Mouse (Mus musculus) testis, postnatal 14 days (tissue): ENCODE results near the gene Gm11634.
"Not testable (repeated sequence)": the region's sequence is repeated elsewhere in the genome, so short reads cannot be mapped to it uniquely, and the experiment has no call there.

ENCODE experiments used
- DNase-seq: peaks from one replicate; pipeline ENCODE4 v3.0.0; 2021; ENCODE audit warnings: low spot score

Gene Gm11634

DNA sequence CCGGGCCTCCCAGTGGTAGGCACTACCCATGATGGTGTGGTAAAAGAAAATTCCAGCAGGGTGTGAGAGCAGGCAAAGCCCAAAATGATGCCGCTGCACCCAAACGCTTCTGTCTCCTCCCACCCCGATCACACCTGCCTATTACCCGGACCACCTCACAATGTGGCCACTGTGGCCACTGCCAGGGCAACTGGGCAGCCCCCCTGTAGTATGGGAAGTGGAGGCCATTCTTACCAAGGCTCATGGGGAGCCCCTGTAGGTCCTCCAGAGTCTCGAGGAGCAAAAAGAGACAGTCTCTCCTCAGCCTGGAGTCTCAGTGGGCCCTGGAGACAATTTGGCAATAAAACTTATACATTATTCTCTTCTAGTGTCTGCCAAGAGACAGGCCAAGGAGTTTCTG lies at the start of gene Gm11634:
TSS of gene Gm11634 (minus strand) at position 101 of the 400 bp plus-strand sequence.
- no peak for DNase-seq

DNA sequence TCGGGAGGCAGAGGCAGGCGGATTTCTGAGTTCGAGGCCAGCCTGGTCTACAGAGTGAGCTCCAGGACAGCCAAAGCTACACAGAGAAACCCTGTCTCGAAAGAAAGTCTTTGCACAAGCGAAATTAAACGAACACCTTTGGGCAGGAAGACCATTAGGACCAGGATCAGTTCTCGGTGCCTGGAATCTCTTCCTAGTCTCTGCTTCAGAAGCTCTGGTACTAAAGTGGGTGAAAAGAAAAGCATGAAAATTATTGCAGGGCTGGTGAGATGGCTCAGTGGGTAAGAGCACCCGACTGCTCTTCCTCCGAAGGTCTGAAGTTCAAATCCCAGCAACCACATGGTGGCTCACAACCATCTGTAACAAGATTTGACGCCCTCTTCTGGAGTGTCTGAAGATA lies 48.0 kb upstream of the Gm11634 start:
- not testable (repeated sequence) for DNase-seq

DNA sequence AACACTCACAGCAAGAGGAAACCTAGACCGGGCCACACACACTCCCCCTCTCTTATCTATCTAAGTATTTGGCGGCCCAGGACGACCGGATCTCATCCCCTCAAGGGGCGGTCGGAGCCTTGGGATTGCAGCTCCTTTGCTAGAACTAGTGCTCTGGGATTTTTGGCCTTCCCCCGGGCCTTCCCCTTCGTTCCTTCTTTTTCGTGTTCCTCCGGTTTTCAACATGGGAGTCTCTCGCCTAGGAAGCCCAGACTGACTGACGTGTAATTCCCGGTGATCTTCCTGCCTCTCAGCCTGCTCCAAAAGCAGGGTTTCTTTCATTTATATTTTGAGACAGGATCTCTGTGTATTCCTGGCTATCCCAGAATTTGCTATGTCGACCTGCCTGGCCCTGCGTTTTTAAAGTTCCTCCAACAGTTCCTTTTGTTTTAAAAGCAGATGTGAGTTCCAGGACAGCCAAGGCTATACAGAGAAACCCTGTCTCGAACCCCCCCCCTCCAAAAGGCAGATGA lies 47.3 kb upstream of the Gm11634 start:
- DNase-seq = not testable (repeated sequence)

DNA sequence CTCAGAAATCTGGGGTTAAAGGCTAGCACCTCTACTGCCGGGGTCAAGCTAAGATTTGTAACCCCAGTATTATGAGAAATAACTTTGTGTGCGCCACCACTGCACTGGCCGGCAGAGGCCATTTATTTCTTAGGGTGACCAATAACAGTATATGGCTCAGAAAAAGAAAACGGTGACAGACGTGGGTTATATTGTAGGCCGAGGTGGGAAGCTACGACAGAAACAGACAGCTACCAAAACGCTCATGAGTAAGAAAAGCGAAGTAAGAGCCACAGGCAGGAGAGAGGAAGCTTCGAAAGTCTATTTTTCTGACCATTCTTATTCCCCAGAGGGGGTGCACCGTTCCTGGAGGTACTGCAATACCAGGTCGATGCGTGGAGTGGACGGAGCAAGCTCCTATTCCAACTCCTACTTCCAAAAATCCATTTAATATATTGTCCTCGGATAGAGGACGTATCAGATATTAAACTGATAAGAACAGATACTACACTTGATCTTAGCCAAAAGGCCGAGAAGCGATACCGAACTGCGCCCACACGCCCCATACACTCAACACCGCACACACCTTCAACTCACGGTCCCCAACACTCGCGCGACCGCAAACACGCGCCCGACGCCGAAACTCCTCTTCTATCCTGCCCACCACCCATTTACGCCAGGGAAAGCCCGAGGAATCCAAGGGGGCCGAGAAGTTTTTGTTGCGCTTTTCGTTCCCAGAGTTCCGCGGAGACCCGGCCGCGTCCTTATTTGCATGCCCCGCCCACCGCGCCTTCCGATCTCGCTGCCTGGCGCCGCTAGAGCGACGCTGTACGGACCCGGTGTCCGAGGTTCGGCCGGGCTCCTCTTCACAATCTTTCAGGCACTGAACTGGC lies 46.6 kb upstream of the Gm11634 start:
- peak; percentile 74 for DNase-seq

DNA sequence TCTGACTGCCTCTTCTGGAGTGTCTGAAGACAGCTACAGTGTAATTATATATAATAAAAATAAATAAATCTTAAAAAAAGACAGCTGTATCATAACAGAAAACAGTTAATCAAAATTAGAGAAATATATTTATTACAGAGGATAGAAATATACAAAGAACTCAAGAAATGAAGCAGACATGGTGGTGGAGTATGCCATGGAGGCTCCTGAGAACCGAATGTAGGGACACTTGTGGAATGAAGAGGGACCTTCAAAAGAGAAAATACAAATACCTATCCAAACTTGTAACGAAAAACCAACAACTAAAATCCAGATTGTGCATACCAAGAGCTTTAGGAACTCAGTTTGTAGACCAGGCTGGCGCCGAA lies 46.0 kb upstream of the Gm11634 start:
- DNase-seq = not testable (repeated sequence)

DNA sequence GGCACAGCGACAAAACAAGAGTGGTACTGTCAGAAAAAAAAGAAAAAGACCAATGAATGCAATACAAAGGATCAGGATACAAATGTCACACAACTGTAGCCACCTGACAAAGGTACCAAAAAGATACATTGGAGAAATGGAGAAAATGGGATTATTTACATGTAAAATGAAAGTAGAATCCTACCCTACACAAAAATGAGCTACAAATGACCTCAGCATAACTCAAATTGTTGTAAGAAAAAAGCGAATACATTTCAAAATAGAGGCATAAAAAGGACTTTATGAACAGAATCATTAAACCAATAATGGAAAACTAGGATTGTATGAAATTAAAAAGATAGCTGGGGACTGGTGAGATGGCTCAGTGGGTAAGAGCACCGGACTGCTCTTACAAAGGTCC lies 45.5 kb upstream of the Gm11634 start:
- DNase-seq = no peak

DNA sequence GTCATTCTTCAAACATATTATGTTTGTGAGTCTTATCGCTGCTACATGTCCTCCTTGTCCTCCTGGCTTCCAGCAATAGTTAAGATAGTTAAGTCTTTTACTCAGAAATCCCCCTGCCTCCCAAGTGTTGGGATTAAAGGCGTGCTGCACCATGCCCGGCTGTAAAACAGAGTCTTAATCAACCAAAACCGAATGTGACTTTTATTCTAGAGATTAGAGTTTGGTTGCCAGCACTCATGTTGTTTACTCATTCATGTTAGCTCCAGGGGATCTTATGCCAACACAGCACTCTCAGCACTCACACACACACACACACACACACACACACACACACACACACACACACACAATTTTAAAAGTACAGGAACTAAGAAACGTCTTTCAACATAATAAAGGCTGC lies 43.9 kb upstream of the Gm11634 start:
- no peak for DNase-seq

DNA sequence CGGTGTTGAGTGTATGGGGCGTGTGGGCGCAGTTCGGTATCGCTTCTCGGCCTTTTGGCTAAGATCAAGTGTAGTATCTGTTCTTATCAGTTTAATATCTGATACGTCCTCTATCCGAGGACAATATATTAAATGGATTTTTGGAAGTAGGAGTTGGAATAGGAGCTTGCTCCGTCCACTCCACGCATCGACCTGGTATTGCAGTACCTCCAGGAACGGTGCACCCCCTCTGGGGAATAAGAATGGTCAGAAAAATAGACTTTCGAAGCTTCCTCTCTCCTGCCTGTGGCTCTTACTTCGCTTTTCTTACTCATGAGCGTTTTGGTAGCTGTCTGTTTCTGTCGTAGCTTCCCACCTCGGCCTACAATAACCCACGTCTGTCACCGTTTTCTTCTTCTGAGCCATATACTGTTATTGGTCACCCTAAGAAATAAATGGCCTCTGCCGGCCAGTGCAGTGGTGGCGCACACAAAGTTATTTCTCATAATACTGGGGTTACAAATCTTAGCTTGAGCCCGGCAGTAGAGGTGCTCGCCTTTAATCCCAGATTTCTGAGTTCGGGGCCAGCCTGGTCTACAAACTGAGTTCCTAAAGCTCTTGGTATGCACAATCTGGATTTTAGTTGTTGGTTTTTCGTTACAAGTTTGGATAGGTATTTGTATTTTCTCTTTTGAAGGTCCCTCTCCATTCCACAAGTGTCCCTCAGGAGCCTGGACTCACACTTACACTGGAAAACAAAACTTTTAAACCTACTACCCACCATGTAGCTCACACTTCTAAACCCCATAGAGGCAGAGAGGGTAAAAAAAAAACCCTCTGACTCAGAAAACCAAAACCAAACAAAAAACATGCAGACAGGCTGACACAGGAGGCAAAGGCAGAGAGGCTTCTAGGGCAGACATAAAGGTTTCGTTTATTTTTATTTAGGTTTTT lies 42.9 kb upstream of the Gm11634 start:
- DNase-seq = not testable (repeated sequence)

DNA sequence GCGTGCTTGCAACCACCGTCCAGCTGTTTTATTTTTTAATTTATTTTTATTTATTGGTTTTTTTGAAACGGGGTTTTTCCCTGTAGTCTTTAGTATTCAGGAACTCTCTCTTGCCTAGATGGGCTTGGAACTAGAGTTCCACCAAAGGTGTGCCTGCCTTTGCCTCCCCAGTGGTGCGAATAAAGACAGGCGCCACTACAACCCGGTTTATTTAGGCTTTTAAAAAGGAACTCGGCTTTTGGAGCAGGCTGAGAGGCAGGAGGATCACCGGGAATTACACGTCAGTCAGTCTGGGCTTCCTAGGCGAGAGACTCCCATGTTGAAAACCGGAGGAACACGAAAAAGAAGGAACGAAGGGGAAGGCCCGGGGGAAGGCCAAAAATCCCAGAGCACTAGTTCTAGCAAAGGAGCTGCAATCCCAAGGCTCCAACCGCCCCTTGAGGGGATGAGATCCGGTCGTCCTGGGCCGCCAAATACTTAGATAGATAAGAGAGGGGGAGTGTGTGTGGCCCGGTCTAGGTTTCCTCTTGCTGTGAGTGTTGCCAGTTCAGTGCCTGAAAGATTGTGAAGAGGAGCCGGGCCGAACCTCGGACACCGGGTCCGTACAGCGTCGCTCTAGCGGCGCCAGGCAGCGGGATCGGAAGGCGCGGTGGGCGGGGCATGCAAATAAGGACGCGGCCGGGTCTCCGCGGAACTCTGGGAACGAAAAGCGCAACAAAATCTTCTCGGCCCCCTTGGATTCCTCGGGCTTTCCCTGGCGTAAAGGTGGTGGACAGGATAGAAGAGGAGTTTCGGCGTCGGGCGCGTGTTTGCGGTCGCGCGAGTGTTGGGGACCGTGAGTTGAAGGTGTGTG lies 42.0 kb upstream of the Gm11634 start:
- DNase-seq = peak; percentile 86

DNA sequence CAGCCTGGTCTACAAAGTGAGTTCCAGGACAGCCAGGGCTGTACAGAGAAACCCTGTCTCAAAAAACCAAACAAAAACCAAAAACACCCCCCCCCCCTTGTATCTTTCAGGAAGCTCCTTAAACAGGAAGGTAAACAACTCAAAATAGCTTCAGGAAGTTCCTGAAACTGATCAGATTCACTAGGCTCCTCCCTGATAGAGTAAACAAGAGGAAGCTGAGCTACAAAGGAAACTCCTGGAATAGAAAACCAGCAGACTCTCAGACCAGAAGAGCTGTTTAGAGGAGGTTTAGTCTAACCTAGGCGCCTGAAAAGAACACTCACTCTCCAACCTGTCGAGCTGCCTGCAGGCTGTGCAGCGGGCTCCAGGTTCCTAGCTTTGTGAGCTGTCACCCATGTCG lies 40.7 kb upstream of the Gm11634 start:
- DNase-seq = no peak

DNA sequence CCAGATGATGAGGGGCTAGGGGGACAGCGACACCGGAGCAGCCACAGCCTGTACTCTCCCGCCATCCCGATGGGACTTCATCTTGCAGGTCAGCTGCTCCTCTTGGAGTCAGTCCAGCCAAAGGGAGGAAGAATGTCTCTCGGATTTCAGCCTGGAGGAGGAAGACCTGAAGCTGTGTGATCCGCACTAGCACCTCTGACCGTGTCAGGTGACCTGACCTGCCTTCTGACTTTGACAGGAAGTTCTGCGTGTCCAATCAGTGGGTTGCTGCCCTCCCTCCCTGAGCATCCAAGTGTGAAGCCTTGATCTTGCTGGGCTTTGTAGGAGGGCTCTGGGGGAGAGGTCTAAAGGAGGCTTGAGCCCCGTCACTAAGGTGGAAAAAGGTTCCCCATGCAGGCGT lies 36.6 kb upstream of the Gm11634 start:
- no peak for DNase-seq

DNA sequence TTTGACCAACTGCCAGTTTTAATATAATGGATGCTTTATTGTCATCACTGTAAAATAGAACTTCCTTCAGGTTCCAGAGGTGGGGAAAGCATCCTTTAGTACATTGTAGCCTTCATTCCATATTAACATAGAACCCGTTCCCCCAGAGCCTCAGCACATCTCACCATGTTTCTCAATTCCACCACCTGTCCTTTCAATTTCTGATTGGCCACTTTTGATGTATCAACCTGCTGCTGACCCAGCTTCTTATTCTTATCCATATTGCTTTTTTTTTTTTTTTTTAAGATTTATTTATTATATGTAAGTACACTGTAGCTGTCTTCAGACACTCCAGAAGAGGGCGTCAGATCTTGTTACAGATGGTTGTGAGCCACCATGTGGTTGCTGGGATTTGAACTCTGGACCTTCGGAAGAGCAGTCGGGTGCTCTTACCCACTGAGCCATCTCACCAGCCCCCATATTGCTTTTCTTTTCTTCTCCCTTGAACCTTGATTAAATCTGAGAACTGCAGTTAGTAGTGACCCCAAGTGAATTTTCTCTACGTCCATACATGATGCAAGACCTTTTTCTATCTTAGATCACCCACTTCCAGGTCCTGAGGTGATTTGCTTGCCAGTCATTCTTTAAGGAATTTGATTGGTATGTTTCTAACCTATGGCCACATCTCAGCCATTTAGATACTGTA lies 29.8 kb upstream of the Gm11634 start:
- DNase-seq = not testable (repeated sequence)

DNA sequence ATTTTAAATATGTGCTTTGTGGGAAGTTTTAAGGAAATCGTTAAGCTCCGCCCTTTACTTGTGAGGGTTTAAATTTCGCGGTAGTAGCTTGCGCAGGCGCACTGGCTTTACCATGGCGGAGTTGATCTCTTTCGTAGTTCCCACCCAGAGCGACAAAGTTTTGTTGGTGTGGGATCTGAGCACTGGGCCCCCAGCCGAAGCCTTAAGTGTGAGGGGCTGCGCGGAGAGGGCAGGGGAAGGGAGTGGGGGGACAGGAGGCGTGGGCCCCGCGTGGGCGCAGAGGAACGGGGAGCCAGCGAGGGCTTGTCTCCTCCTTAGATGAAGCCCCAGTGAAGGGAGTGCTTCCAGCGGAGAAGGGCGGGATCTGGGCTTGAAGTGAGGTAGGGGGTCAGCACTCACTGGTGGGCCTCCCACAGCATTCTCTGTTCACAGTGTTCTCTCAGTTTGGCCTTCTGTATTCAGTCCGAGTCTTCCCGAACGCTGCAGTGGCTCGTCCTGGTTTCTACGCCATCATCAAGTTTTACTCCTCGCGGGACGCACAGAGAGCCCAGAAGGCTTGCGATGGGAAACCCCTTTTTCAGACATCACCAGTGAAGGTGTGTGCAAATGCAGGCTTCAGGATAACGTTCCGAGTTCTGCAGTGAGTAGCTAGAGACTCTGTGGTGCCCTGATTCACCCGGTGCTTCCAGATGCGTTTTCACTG lies 29.0 kb upstream of the Gm11634 start:
- DNase-seq = peak; percentile 87

DNA sequence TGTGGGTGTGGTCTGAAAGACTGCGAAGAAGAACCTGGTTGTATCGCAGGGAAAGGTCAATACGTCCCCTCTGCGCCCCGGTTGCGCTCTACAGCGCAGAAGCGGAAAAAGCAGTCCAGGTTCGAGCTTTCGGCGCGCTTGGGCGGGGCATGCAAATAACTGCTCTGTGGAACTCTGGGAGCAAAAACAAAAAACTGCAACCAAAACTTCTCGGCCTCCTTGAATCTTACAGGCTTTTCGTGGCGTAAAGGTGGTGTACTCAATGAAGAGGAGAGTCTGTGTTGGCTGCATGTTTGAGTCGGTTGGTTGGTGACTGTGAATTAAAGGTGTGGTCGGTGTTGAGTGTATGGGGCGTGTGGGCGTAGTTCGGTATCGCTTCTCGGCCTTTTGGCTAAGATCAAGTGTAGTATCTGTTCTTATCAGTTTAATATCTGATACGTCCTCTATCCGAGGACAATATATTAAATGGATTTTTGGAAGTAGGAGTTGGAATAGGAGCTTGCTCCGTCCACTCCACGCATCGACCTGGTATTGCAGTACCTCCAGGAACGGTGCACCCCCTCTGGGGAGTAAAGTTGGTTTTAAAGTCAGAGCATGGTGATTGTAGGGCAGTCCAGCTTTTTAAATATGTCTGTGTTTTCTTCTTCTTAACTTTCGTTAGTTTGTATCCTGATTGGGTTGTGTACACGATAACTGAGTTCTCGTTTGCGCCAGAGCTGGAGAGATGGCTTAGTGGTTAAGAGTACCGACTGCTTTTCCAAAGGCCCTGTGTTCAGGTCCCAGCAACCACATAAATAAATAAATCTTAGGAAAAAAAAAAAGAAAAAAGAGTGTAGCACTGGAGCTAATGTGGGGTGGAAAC lies 28.2 kb upstream of the Gm11634 start, which contains the start of gene Rdm1:
TSS of gene Rdm1 (plus strand) at position 201 of the 862 bp plus-strand sequence.
- DNase-seq = peak; percentile 88

DNA sequence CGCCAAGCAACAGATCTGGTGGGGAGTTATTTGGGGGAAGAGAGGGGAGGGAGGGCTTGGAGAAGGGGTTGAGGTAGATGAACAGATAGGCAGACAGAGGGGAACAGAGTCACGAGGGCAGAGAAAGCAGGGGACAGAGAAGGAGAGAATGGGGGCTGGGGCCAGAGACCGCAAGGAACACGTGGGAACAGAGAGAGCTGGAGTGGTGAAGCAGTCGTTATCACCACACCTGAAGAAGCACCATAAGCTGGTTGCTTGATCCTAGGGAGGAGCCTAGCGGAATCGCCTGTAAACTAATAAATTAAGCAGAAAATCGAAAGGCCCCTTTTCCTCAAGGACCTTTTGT lies 27.6 kb upstream of the Gm11634 start:
- DNase-seq = no peak

DNA sequence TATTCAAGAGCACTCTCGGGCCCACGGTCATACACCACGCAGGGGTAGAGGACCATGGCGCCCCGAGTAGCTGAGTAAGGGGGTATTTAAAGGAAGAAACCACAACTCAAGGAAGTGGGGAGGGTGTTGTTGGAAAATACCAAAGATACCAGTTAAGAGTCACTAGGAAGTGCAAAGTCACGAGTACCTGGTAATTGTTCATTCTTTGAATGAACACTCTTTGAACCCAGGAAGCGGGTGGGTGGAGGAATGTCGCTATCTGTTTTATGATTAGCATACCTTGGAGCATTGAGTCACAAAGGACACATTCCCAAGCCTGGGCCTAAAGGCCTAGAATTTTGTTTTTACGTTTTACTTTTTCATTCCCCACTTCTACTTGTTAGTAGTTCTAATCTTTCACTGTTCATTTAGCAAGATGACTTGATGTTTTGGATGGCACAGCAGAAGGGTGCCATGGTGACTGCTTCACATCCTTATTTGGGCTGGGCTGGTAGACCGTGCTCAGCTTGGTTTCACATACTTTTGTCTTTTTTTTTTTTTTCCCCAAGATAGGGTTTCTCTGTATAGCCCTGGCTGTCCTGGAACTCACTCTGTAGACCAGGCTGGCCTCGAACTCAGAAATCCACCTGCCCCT lies 21.1 kb upstream of the Gm11634 start:
- DNase-seq = not testable (repeated sequence)

DNA sequence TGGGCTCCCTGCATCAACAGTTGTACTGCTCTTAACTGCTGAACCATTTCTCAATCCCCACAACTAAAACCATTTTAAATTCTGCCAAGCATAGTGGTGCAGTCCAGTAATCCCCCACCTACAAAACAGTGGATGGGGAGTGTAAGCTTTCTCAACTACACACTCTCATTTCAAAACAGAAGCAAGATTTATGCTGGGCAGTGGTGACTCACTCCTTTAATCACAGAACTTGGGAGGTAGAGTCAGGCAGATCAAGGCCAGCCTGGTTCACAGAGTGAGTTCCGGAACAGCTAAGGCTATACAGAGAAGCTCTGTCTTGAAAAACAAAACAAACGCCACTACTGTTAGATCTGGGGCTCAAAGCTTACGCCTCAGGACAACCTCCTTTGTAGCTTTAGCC lies 19.5 kb upstream of the Gm11634 start:
- no peak for DNase-seq

DNA sequence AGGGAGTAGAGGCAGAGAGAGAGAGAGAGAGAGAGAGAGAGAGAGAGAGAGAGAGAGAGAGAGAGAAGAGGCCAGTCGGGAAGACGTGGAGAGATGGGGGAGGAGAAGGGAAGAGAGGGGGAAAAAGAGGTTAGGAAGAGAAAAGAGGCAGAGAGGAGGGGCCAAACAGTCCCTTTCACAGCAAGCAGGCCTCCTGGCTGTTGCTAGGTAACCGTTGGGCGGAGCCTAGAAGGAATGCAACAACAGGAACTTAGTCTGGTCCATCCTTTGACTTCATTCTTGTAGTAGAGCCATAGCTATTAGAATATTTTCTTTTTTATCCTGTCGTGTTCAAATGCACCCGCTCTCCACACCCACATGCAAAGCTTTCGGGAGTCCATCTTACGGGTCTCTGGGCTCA lies 18.8 kb upstream of the Gm11634 start:
- DNase-seq = peak; percentile 58
